Mouse (Mus musculus) v-Abl transformed pro-B cells (cell line): ENCODE results near the gene Gm21725.
"Not testable (repeated sequence)": the region's sequence is repeated elsewhere in the genome, so short reads cannot be mapped to it uniquely, and the experiment has no call there.

Source experiments
- in situ Hi-C, 2 experiments: fragments of 400-800 bp; cut with MboI; formaldehyde crosslinking; loops; one replicate each; pipeline ENCODE4 v1.15.1; 2025; ENCODE audit not compliant: unreplicated experiment in 2 of 2

Gm21725 gene

GRCm38 (mm10) chrY:13348963-13349362, at the start of gene Gm21725:
Gene Gm21725, minus strand, starts transcription at chrY:13349063.
- in situ Hi-C loops, result not testable (repeated sequence)
